Mouse (Mus musculus) thymus, adult 18-20 months (tissue): ENCODE data around the gene Ift22.
A peak's percentile ranks its signal among the peaks of the same experiment; 100 is the strongest.
"Not testable (repeated sequence)": the region's sequence is repeated elsewhere in the genome, so short reads cannot be mapped to it uniquely, and the experiment has no call there.

ENCODE experiments used
- DNase-seq, 2 experiments: peaks; one replicate each; pipeline ENCODE4 v3.0.0; 2022; ENCODE audit warnings: mixed read lengths in 2 of 2

Ift22 gene

DNA sequence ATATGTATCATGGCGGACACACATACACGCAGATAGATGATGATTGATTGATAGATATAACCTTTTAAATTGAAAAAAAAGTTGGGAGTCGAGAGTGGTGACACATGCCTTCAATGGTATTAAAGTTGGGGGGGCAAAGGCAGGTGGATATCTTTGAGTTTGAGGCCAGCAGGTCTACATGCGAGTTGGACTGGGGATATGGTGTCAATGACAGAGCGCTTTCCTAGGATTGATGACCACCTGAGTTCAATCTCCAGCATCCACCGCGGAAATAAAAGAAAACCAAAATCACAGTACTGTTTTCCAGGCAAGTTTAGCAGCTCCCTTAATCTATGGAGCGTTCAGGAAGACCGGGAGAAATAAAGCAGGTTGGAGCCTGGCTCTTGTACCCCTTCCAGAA, 363 bp upstream of the Ift22 start:
- DNase-seq = no peak

DNA sequence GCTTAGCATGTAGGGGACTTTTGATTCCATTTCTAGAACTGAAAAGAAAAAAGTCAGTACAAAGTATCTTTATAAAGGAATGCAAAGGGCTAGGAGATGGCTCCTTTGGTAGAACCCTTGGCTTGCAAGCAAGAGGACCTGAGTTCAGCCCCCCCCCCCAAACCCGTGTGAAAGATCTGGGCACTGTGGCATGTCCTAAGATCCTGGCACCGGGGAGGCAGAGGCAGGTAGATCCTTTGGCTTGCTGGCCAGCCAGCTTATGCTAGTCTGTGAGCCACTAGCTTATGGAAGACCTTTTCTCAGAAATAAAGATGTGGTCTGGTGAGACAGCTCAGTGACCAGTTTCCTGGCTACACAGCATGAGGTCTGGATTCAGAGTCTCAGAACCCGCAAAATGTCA, 6.2 kb downstream of the Ift22 start:
- no peak for DNase-seq

GRCm38 (mm10) chr5:136917613-136918242, 9.8 kb downstream of the Ift22 start:
- DNase-seq = no peak

DNA sequence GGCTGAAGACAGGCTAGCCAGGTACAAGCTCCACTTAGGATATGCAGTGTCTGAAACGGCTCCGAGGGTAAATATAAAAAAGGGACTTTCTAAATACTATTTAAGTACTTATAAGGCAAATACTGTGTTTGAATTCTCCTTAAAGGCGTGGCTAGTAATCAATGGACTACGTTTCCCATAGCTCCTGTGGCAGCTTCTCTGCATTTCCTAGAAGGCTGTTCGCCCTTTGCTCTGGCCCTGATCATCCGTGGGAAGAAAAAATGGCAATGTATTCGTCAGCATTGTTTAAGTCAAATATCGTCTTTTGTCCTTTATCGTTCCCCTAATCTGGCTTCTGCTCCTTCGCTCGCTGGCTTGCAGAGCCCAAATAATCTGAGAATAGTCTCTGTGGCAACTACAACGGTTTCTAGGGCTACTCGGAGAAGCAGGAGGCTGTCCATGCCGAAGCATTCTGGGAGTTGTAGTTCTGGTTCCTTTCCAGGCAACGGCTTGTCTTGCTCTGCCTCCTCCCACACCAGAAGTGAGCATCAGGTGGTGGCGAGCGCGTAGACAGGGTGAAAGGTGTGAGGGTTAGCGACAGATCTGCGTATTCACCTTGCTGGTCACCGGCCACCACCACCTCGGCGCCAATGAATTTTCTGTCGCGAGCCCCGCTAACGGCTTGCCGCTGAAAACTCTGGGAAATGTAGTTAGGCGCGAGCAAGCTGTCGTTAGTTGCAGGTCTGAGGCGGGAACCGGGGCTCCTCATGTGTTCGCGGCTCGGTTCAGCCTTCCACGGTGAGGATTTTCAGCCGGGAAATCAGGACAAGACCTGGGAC, 10.9 kb downstream of the Ift22 start:
- DNase-seq = peak; percentile 49 to 62

- no peak for DNase-seq
Observed at GRCm38 (mm10) chr5:136919546-136920301, 11.8 kb downstream of the Ift22 start.

DNA sequence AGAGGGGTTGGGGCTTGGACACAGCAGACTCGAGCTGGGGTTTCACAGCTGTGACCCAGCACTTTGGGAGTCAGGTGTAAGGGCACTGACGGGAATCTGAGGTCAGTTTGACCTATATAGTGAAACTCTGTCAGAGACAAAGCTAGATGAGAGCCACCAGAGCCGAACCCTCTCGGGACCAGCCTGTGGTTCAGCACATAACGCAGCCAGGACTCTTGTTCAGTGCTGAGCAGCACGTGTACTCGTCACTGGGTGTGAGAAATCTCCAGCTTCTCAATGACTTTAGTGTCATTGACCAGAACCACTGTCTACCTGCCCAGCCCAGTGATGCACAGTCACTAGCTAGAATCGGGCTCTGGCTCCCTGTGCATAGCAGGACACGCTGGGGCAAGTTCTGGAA, 14.9 kb downstream of the Ift22 start:
- DNase-seq = no peak

- DNase-seq = no peak
Observed at GRCm38 (mm10) chr5:136923751-136924478, 16.0 kb downstream of the Ift22 start.

GRCm38 (mm10) chr5:136929073-136929472, 21.1 kb downstream of the Ift22 start:
- DNase-seq = peak; percentile 25 to 56

DNA sequence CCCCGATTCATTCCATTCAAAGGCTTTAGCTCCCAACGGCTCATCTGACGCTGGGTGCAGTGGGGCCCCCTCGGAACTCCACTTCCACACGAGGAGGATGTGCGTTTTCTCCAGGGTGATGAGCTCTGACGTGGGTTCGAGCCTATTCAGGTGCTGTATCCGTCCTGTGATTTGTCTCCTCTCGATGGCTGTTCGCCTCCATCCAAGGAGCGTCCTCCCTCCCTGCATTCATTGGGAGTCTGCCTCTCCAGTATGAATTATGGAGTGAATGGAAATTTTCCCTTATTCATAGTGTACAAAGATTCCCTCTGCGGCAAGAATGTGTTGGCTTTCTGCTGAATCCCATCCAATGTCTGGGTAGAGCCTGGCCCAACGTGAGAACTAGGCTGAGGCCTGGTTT, 23.9 kb downstream of the Ift22 start:
- no peak for DNase-seq

DNA sequence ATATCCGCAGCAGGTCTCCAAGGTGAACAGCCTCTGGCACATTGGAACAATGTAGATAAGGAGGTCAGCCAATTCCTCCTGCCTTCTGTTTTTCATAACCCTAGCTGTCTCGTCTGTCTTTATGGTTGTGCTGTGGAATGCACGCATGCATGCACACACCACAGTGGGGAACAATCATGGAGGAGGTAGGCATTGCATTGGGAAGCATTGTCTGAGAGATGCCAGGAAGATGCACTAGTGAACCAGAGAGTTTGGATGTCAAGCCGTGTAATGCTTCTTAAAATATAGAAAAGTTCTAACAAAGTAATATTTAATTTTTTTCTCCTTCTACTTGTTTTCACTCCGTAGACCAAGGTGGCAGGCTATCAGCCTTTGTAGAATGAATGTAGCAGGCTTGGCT, 25.0 kb downstream of the Ift22 start:
- DNase-seq = no peak

- no peak for DNase-seq
Observed at GRCm38 (mm10) chr5:136933930-136934329, 26.0 kb downstream of the Ift22 start.

DNA sequence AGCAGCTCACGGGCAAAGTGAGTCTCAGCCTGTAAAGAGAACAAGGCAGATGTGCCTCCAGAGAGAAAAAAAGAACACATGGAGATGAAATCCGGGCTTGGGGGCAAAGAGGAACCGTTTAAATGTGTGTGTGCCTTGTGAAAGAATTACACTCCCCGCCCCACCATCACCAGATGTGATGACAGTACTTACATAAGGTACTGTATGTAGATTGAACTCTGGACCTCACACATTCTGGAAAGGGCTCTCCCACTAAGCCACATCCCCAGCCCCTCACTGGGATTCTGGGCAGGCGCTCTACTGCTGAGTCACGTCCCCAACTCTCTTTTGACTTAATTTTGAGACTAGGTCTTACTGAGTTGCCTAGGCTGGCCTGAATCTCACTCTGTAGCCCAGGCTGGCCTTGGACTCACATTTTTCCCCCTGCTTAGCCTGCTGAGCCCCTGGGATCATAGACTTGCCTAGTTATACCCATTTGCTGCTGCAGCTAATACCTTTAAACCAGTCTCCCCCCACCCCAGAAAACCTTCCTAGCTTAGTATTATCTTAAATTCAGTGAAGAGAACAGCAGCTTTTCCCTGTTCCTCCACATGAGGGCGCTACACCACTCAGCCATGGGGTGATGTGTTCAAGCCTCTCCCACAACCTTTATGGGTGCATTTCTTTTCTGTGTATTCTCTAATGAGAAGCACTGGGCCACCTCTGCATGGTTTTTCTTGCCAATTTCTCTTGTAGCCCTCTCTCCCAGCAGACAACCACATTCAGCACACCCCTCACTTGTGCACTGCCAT, 28.1 kb downstream of the Ift22 start:
- no peak for DNase-seq

- DNase-seq = no peak
Observed at GRCm38 (mm10) chr5:136936750-136937149, 28.8 kb downstream of the Ift22 start.

DNA sequence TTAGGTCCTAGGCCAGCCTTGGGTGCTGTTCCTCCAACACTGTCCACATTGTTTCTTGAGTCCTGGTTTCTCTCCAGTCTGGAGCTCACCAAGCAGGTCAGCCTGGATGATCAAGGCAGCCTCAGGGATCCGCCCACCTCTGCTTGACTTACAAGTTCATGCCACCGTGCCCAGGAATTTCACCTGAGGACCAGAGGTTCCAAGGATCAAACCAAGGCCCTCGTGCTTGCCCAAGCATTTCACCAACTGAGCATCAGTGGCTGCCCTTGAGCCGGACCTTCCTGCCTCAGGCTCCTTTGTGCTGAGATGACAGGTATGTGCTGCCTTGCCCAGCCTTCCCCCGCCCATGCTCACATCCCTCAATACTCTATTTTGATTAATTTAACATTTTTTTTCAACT, 29.7 kb downstream of the Ift22 start:
- no peak for DNase-seq

DNA sequence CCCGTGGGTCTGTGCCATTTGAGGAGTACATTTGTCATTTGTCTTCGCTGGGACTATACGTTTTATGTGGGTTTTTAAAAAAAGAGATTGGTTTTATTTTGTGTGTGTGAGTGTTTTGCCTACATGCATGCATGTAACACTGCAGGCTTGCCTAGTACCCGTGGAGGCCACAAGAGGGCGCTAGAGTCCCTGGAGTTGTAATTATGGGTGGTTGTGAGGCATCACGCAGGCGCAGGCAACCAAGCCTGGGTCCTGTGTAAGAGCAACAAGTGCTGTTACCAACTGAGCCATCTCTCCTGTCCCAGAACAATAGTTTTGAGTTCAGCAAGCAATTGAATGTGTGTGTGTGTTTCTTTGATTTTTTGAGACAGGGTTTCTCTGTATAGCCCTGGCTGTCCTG, 31.3 kb downstream of the Ift22 start:
- no peak for DNase-seq

- not testable (repeated sequence) for DNase-seq
Observed at GRCm38 (mm10) chr5:136940029-136940428, 32.1 kb downstream of the Ift22 start.

GRCm38 (mm10) chr5:136940845-136941560, 33.1 kb downstream of the Ift22 start:
- DNase-seq = no peak

DNA sequence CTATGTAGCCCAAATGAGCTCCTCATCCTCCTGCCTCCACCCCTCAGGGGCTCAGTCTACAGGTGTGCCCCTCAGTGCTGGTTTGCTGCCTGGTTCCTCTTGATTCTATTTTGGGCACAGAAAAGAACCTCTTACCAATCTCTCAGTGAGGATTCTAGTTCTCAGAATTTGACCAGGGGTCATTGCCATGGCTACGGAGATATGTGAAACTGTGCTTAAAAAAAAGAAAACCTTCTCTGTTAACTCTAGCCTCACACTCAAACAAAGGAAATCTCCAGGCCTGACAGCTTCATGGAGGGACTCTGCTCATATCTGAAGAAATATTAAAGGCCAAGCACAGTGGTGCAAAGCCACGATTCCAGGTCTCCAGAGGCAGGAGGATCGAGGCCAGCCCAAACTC, 34.8 kb downstream of the Ift22 start:
- no peak for DNase-seq

DNA sequence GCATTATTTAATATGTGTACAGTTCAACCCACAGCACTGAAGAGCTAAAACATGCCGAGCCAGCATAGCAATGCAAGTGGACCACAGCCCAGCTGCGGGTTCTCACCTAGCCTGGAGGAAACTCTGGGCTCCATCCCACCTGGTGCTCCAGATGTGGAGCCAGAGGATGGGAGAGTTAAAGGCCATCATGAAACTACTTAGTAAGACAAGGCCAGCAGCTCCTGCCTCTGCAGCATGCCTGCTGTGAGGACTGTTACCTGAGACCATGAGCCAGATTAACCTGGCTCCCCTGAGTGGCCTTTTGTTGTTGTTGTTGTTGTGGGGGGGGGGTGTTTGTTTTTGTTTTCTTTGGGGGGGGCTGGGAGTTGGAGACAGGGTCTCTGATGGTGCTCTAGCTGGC, 35.4 kb downstream of the Ift22 start:
- DNase-seq = no peak

- no peak for DNase-seq
Observed at GRCm38 (mm10) chr5:136945084-136945483, 37.1 kb downstream of the Ift22 start.

DNA sequence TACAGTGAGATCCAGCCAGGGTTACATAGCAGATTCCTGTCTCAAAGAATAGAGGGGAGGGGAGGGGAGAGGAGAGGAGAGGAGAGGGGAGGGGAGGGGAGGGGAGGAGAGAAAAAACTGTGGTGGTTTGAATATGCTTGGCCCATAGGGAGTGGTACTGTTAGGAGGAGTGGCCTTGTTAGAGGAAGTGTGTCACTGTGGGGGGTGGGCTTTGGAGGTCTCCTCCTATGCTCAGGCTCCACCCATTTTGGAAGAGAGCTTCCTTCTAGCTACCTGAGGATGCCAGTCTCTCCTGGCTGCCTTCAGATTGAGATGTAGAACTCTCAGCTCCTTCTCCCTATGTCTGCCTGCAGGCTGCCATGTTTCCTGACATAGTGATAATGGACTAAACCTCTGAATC, 39.9 kb downstream of the Ift22 start:
- no peak for DNase-seq
